Mouse (Mus musculus): ENCODE measurements around the gene Angpt4.
A peak's percentile ranks its signal among the peaks of the same experiment; 100 is the strongest.

Gene Angpt4

DNA sequence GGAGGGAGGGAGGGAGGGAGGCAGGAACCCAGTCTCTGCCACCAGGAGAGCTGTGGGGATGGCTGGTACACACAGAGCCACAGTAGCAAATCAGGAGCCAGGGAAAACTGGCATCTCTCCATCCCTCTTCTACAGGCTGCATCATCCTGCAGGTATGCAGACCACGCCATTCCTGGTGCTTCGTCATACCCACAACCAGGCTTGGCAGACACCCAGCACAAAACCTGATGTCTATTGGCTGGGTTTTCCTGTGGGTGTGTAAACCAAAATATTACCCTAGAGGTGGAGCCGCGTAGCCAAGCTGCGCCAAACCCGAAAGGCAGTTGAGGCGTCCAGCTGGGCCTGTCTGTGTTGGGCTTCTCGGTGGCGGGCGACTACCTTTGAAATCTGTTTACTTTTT is 51.5 kb downstream of the Angpt4 start:
- peak; percentile 41 for DNase-seq (ENCODE audit: low spot score)

DNA sequence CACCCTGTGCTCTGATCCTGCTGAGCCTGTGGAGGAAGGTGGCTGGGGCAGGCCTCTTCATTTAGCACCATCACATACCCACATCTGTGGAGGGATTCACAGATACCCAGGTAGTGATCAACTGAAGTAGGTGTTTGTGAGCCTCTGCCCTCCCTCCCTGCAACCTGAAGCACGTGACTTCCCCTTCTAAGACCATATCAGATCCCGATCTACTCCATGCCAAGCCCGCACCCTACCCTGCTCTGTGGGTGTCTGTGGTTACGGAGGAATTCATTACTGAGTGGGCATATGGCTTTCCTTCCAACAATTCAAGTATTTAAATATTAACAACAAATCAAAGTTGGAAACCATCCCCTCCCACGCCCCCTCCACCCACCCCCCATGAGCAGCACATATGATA is 52.3 kb downstream of the Angpt4 start:
- no peak for DNase-seq (ENCODE audit: low spot score)

DNA sequence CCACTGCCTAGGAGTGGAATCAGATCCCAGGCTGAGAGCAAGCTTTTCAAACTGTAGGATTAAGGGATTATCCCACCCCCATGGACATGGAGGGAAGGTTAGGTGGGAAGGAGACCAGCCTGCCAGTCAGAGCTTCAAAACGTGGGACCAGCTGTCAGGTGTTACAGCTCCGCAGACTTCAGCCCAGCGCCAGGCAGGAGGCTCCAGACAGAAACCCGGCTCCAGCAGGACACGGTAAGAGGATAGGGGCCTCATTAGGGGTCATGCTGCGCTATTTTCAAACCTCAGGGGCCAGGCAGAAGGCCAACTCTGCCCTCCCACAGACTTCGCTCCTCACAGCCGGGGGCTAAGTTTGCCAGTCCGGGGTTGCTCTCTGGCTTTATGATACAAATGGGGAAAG is 53.0 kb downstream of the Angpt4 start:
- DNase-seq (ENCODE audit: low spot score): no peak

DNA sequence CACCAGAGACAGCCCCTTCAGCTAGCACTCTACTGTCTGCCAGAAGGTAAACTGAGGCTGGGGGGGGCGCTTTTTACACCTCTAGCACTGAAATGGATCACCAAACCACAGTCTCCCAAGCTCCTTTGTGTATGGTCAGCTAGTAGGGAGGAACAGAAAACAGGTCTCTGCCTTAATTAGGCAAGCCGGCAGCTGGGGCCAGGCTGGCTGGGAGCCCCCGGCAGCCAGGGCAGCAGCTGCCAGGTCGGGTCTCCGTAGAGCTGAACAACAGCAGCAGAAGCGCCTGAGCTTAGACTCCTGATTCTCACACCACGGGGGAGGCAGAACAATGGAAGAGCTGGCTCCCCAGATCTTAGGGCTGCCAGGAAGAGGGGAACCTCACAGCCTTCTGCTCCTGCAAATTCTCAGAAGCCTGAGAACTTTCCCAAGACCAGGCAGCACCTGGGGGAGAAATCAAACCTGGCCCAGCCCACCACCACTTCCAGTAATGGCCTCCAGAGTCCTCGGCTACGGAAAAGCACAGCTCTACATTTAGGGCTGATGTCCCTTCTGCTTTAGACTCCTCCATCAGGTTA is 56.3 kb downstream of the Angpt4 start:
- DNase-seq (ENCODE audit: low spot score): no peak

DNA sequence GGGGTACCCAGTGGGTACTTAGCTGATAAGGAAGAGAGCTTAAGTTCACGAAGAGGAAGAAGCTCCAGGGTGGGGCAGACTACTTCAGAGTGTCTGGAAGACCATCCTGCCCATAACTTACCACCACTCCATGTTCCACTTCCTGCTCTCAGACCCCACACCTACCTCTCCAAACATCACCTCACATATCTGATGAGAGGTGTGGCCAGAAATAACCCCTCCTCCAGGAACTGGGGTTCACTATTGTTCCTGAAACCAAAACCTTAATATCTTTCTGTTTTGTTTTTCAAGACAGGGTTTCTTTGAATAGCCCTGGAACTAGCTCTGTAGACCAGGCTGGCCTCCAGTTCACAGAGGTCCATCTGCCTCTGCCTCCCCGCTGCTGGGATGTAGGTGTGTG is 56.8 kb downstream of the Angpt4 start:
- no peak for DNase-seq (ENCODE audit: low spot score)

DNA sequence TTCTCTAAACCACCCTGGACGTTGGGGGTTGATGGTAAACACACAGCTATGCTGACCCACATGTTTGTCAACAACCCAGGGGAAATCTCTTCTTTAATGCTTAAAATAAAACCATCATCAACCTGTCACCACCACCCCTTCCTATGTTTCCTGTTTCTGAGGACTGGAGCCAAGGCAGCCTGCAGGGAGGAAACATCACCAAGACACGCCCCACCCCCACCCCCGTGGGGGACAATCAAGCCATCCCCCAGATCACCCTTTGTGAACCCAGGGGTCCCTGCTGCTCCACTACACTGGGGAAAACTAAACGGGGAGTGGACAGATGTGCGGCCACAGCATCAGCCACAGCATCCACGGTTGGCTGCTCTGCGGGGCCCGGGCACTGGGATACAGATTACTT is 57.4 kb downstream of the Angpt4 start:
- DNase-seq (ENCODE audit: low spot score): no peak

DNA sequence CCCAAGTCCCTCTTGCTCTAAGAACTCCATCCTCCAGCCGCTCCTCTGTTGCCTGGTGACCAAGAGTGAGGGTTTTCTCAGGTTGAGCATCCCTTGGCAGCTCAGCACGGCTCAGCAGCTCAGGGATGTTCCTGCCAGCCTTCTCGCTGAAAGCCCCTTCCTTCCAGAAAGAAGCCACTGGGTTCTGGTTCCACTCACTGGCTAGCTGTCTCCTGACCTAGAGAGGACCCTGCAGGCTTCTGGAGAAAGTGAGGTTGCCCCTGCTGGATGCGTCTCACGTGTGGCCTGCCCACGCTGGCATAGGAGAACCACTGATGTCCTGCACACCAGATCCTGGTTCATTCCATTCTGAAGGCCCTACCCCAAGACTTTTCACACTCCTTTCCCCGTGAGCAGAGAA is 58.0 kb downstream of the Angpt4 start:
- DNase-seq (ENCODE audit: low spot score): no peak

DNA sequence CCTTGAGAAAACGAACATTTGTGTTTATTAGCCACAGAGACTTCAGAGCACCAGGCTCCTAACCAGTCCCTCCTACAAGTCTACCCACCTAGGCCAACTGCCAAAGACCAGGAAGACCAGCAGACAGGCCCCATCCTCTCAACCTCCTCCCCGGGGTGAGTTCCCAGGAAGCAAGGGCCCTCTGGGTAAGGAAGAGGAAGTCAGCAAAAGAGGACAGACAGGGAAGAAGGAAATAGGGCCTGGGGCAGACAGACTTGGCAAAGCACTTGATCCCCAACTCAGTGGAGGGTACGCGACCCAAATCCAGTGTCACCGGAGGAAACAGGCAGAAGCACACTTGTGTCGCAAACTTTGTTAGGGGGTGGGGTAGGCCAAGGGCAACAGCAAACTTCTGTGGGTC is 58.4 kb downstream of the Angpt4 start:
- no peak for DNase-seq (ENCODE audit: low spot score)

DNA sequence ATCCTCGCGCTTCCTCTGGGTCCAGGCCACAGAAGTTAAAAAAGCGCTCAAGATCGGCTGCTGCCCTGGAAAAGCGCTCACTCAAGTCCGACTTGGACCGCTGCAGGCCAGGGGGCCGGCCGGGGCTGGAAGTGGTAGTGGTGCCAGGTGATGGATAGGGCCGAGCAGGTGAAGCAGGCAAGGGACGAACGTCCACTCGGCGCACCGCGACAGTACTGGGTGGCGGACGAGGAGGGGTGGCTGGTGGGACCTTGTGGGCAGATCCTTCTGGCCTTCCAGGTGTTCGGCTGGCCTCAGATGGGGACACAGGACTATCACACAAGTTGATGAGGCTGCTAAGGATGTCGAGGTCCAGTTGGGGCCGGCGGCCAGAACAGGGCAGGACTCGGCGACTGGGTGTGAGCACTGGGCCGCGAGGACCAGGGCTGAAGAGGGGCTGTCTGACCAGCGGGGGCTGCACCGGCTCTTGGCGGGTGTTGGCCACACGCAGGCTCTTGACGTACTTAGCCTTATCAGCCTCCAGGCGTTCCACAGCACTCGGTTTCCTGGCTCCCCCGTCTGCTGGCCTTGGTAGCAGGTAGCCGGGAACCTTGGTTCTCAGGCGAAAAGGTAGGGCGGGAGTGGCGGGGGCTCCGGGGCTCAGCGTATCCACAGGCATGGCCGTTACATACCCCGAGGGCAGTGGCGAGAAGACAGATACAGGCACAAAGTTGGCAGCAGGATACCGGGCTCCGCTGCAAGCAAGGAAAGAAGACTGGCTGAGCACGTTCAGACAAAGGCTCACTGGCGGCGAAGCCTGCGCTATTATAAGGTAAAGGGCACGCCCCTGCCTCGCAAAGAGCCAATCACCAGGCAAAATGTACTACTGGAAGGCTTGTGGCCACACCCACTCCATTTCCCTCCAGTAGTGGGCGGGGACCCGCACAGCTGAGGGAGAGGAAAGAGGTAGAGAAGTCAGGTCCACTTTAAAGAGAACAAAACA is 59.5 kb downstream of the Angpt4 start:
- peak; percentile 59 for DNase-seq (ENCODE audit: low spot score)

DNA sequence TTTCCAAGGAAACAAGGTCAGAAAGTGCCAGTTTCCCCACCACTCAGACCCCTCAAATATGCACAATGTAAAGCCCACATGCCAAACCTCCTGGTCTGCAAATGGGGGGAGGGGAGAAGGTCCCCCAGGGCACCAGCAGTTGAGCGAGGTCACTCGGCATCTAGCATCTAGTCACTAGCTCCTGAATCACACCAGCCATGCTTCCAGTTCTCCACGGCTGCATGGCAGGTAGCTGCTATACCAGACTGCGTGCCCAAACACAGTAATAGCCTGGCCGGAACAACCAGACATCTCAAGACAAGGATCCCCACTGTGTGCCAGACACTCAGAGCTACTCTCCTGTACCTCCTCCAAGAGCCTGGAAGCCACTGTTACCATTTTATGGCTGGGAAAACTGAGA is 60.7 kb downstream of the Angpt4 start:
- DNase-seq (ENCODE audit: low spot score): no peak

DNA sequence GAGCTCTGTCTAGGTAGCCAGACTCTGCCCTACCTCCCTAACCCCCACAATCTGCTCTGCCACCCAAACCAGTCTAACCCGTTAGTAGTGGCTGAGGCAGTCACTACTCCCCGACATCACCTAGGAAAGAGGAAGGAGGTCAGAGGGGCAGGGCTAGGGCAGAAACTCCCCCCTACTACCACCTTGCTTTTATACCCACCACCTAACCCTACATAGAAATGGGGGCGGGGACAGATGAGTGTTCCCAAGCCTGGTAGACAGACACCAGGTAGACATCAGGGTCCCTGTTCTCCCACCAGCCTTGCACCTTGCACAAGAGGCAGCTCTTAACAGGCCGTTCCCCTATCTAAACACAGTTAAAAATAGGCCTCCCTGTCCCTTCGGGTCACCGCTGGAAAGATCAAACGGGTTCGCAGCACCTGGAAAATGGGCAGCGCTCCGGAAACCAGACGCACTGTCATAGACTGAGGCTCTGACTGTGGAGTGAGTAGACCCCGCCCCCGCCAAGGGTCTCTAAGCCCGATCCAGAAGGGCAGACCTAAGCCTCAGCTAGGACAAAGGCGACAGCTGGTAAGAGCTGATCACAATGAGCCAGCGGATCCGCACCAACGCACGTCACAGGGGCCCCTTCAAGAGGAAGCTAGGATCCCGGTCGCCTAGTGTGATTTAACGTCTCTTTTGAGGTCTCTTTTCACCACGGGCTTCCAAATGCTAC is 62.0 kb downstream of the Angpt4 start:
- DNase-seq (ENCODE audit: low spot score): no peak

DNA sequence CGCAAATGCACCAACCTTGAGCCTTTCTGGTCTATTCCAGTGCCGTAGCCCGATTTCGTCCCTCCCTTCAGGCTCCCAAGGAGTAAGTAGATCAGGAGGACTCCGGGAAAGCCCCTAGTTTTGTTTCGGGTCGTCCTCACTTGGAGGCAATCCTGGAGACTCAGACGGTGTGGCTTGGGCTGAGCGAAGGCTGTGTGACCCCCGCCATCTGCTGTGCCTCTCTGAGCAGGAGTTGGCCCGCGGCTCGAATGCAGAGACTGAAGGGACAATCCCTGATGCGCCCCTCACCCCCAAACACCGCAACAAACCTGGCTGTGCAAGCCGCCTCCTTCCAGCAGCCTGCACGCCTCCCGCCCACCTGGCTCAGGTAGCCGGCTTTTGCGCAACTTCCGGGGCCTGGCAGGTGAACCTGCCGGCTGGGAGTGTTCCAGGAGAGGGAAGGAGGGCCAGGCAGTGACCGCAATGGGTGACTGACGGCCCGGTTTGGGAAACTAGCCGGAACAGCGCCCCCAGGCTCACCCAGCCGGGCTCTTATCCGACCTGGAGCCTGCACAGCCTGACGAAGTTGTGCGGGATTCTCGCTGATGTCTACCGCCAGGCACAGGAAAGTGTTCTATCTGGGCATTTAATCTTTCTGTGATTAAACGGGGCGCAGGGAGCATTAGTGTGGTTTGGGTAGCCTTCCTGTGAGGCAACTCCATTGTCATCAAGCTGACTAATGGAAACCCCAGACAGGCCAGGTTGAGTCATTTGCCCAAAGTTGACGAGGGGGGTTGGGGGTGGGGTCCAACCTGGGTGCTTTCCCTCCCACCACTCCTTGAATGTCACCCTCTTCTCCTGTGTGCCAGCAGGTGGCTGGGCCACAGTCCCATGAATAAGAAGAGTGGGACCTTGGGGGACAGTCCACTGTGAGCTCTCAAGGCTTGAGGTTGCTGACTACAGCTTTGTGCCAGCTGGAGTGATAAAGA is 62.9 kb downstream of the Angpt4 start:
- DNase-seq (ENCODE audit: low spot score): no peak

DNA sequence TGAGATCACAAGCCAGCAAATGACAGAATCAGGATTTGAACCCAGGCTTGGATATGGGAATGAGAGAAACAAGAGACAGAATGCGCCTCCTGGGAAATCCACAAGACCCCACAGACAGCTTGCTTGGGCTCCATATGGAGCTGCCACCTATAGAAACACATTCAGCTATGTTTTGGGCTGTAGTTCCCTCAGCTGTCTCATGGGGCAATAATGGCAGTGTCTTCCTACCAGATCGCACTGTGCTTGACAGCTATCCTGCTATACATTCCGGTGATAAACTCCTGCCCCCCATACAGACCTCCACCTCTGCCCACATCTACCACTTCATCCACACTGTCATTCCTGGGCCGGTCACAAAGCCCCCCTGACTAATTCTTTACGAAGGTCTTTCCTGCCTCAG is 64.3 kb downstream of the Angpt4 start:
- no peak for DNase-seq (ENCODE audit: low spot score)

DNA sequence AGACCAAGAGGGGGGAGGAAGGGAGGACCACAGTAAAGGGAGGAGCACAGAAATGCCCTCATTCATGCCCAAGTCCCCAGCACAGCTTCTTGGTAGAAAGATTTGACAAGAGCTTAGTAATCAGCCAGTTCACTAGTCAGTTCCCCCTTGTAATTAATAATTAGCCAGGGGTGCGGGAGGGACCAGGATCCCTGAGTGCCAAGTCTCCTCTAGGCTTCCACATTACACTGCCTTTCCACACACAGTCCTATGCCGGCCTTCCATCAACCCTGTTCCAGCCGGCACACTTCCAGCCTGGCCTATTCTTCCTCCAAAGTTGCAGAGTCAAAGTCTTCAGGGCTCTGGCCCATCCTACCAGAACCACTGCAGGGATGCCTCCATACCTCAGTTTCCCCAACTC is 65.1 kb downstream of the Angpt4 start:
- no peak for DNase-seq (ENCODE audit: low spot score)

DNA sequence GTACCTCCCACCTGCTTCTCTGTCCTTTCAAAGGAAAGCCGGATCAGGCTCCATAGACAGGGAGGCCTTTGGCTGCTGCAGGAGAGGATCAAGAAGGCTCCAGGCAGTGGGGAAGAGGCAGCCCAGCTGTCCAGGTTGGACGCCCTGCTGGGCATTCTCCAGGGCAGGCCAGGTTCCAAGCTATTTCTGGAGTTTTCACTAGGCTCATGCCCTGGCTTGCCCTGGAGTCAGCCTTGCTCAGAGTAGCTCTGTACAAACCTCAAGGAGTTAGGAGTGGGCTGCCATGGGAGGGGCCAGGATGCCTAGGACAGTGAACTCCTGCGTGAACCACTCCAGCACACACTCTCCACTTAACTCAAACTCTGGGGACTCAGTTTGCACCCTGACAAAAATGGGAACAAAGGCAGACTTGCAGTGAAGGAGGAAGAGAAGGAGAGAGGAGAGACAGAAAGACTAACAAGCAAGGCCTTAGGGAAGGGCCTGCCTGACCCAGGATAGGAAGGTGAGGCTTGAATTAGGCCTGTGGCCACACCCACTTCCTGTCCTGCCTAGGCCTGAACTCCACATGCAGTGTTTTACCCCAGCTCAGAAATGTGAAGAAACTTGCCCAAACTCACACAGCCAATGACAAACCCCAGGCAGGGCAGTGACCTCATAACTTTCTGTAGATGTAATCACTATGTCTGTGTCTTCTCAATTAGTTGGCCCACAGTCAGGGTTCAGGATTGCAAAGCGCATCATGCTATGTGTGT is 66.9 kb downstream of the Angpt4 start:
- DNase-seq (ENCODE audit: low spot score): no peak

DNA sequence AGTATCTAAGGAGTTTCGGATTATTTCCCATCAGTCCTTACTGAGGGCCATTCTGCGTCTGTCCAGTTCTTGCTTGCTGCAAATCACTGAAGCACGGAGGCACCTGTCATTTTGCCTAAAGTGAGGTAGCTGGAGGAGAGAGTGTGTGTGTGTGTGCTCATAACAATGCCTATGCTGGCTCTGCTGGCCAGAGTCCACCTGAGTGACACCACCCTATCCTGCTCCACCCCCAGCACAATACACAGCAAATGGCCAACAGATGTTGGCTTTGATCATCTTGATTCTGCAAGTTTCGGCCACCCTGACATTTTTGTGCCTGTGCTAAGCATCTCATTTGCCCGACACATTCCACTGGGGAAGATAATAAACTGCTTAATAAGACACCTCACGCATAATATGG is 67.5 kb downstream of the Angpt4 start:
- no peak for DNase-seq (ENCODE audit: low spot score)

DNA sequence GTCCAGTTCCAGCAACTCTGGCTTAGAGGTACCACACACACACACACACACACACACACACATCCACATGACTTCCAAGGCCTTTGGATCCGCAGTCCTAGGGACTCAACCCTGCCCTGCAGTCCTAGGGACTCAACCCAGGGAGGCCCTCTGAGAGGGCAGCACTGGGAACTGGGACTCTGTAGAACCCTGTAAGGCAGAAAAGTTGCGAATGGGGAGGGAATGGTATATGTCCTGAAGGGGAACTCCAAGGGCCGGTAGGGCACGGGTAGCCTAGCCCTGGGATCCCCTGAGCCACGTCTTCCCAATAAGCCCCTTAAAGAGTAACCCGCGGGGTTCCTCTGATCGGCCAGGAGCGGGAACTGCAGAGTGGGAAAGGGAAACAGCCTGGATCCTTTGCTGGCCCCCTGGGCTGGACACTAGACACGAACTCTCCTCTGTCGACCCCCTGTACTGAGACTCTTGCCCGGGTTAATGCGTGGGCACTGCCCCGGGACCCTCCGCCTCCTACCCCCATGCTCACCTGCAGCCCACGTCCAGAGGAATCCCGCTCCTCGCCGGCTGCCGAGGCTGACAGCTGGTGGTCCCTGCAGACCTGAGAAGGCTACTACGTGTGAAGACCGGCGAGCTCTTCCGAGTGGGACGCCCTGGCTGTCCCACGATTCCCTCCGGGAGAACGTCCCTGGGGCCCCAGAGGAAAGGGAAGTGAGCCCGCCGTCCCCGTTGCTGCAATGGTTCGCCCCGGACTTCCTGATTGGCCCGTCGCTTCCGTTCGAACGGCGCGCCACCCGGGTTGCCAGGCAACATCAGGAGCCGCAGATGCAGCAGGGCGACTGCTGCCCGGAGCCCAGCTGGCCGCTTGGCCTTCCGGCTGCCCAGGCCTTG is 68.7 kb downstream of the Angpt4 start, which contains the start of gene Fam110a:
TSS of gene Fam110a (minus strand) at position 750 of the 885 bp plus-strand sequence.
- DNase-seq (ENCODE audit: low spot score): peak; percentile 73

DNA sequence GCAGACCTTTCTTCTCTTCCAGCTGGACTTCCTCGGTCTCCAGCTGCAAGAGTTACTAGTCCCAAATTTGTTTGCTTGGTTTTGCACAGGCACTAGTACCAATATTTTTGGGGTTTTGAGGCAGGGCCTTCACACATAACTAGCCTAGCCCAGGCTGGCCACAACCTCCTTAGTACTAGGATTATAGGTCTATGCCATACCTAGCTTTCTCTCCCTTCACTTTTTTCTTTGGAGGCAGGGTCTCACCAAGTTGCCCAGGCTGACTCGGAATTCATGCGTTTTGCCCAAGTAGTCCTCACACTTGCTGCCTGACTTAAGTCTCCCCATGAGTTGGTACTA is 69.3 kb downstream of the Angpt4 start:
- no peak for DNase-seq (ENCODE audit: low spot score)

DNA sequence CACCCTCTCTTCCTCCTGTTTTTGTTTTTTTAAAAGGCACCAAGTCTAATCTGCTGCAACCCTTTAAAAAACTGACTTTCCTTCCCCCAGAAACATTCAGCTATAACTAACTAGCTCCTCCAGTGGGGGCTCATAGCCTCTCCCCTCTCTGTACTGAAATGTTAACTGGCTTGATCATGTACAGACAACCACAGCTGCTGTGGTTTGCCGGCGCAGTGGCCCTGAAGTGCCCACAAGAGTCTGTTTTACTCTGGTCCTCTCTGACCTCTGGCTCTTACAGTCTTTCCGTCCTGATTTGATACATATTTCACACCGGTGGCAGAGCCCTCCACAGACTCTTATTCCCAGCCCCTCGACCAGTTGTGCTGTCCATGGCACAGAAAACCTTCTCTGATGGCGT is 70.3 kb downstream of the Angpt4 start:
- DNase-seq (ENCODE audit: low spot score): no peak

DNA sequence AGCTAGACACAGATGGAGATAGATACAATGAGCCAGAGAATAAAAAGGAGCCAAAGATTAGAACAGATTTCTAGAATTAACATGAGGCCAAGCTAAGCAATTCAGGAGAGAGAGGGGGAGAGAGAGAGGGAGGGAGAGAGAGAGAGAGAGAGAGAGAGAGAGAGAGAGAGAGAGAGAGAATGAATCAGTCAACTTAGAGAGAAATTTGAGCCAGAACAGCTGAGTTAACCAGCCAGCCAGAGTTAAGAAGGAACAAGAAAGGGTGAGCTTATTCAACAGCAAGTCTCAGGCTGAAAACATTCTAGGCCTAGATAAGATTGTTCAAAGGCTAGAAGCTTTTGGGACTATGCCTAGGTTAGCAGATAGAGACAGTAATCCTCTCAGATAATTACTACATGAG is 71.5 kb downstream of the Angpt4 start:
- DNase-seq (ENCODE audit: low spot score): no peak

Data from urinary bladder, postnatal 10 days (tissue).